Mouse (Mus musculus): ENCODE measurements around the gene Trappc2l.
"Not testable (repeated sequence)": the region's sequence is repeated elsewhere in the genome, so short reads cannot be mapped to it uniquely, and the experiment has no call there.

Gene Trappc2l

DNA sequence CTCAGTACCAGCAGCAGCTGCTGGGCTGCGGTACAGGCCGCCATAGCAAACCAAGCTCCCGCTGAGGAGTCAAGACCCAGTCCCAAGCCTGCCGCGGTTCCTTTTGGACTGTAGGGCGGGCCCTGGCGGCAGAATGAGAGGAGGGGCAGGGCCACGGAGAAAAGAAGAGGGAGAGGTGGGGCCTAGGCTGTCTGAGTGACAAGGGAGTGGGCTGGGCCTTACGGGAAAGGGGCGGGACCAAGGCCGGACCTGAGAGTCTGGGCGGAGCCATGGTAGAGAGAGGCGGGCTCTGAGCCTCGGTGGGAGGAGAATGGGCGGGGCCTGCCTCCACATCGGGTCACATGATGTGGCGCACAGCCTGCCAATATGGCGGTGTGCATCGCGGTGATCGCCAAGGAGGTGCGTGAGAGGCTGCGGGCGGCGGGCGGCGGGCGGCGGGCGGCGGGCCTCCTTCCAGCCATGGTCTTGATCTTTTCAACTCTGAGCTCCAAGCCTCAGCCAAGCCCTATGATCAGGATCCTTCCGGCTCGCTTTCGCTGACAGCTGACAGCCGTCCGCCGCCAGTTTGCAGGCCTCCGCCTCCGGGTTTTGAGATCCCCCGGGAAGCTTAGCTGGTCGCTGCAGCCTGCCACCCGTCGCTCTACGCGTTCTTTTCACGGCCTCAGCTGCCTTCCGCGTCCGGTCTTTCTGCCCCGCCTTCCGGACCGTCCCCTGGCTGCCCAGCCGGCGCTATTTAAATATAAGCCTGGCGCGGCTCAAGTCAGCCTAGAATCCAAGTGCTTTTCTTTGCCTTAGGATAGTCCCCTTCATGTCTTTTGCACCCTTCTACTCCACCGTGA lies at the start of gene Trappc2l, which contains the start of gene Galns:
Gene Trappc2l, plus strand, starts transcription at position 346 of the 839 bp plus-strand sequence.
Gene Galns, minus strand, starts transcription at position 169 of the 839 bp plus-strand sequence.
- DNase-seq (ENCODE audit: low read depth): peak; percentile 99

DNA sequence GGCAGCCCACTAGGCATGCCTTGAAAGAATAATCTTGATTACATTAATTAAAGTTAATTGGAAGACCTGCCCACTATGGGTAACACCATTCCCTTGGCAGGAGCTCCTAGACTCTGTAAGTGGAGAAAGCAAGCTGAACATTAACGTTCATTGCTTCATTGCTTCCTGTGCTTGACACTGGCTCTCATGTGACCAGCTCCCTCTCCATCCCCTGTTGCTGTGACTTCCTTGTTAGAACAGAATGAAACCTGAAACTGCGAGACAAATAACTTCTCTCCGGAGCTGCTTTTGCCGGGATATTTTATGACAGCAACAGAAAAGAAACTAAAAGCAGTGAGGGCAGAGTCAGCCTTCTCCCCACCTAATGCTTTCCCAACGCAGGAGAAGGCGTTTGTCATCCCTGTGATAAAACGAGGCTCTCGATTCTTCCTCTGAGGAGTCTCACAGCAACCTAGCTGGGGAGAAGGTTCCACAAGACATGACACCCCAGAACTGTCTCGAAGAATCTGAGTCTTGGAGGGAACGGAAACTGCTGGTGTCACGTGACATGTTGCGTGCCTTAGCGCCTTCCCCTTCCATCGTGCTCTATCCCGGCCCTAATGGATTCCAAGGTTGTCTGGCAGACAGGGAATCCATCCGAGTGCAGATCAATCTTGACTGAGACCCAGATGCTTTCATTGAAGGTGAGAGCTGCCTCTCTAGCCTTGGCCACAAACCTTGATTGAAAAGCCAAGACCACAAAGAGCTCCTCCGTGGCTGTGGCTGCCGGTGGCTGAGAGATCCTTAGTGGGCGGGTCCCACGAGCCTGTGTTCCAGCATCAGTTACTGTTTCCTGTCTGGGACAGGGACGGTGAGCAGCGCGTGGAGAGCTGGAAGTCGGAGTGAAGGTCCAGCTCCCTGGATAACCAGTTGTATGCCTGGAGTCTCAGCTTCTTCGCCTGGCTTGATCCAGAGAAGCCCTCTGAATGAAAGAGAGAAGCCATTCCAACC lies 46.8 kb upstream of the Trappc2l start:
- no peak for DNase-seq (ENCODE audit: low read depth)

DNA sequence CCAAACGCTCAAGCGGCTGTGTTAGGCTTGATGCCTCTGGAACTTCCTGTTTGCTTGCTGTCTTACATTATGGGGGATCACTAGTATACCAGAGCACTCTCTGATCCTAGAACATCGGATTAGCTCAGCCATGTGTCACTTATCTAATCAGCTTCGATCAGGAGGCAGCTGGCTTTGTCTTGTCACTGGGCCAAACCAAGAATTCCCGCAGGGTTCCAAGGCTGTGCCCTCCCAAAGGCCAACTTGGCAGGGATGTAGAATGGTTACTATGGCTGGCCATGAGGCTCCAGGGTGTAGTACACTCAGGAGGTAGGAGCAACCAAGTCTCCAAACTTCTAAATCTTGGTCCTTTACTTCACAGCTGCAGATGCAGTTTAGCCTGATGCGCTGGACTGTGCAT lies 44.7 kb upstream of the Trappc2l start:
- peak; percentile 77 for DNase-seq (ENCODE audit: low read depth)

DNA sequence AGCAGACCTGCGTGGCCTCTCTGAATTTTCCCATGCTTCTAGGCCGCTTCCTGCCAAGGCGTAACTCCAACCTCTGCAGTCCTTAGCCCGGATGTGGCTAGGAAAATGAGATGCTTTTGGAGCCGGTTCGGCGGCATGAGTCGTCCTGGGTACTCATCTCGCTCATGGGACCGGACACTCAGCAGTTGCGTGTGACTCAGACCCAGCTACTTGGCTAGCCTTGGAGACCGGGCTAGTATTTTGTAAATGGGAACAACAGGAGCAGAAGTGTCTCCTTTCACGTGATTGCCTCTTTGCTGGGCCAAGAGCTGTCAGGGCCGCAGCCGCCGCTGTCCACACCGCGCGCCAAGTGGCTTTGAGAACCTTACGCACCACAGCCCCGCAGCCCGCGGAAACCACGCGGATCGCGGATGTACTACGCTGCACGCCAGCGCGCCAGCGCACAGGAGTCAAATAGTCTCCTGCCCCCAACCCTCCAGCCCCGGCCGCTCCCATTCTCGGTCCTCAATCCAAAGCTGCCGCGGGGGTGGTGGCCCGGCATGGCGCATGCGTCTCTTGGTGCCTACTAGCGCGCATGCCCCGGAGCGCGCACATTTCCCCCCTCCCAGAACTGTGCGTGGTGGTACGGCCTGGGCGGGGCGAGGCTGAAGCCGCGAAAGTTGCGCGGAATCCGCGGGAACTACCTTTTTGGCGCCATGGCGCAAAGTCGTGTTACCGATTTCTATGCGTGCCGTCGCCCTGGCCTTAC lies 43.9 kb upstream of the Trappc2l start, which contains the start of gene Cdt1:
Gene Cdt1, plus strand, starts transcription at position 655 of the 748 bp plus-strand sequence.
- DNase-seq (ENCODE audit: low read depth): peak; percentile 98

DNA sequence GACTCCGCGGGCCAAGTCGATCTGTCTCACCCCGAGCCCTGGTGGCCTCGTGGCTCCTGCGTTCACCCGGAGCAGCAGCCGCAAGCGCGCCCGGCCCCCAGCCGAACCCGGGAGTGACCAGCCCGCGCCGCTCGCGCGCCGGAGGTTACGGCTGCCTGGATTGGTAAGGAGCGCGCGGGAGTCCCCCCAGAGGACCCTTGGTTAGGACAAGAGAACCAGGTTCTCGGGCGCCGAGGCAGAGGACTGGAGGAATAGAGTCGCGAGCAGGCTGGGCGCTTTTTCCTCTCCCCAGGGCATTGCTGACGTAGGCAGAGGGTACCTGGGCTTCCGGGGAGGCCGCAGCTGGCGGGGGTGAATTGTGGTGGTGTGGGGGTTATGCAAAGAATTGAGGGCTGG lies 43.3 kb upstream of the Trappc2l start:
- no peak for DNase-seq (ENCODE audit: low read depth)

DNA sequence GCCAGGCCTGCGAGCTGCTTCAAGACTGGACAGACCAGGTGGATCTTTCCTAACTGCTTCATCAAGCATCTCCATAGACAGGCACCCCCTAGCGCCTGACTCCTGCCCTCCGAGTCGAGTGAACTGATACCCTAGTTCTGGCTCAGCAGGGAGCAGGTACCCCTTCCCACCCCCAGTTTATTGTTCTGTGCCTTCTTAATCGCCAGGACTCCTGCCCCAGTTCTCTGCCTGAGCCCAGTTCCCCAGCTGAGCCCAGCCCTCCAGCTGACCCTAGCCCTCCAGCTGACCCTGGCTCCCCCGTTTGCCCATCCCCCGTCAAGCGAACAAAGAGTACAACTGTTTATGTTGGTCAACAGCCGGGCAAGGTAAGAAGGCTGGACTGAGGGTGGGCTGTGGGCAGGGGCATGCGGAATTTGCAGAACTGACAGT lies 42.5 kb upstream of the Trappc2l start:
- peak; percentile 63 for DNase-seq (ENCODE audit: low read depth)

DNA sequence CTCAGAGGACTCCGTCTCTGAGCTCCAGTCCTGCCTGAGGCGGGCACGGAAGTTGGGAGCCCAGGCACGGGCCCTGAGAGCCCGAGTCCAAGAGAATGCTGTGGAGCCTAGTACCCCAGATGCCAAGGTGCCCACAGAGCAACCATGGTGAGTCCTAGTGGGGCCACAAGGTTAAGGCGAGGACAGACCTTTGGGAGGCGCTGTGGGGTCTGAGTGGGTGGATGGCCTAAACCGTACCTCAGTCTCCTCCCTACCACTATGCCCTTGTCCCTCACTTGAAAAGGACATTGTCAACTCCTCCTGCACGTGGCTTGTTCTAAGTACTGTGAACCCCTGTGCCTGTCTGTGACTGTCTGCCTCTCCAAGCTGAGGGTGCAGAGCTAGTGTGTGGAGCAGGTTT lies 42.1 kb upstream of the Trappc2l start:
- peak; percentile 17 for DNase-seq (ENCODE audit: low read depth)

DNA sequence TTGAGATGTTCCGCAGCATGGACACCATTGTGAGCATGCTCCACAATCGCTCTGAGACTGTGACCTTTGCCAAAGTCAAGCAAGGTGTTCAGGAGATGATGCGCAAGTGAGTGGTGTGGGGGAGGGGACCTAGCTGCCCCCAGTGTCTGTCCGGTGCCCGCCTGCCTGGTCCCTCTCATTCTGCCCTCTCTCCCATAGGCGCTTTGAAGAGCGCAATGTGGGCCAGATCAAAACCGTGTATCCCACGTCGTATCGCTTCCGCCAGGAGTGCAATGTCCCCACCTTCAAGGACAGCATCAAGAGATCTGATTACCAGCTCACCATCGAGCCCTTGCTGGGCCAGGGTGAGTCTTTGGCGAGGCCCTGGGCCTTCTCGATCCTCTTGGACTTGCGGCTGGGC lies 41.4 kb upstream of the Trappc2l start:
- DNase-seq (ENCODE audit: low read depth): no peak

DNA sequence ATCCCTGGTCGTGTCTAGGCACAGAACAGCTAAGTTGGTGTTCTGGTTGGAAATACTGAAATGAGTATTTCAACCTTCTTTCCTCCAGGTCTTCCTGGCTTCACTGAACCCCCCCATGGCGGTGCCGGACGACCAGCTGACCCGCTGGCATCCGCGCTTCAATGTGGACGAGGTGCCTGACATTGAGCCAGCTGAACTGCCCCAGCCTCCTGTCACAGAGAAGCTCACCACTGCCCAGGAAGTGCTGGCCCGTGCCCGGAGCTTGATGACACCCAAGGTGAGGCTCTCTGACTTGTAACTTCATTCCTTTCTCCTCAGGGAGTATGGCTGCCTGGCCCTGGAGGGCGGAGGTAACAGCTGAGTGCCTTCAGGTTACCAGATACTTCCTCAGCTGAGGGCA lies 40.3 kb upstream of the Trappc2l start:
- no peak for DNase-seq (ENCODE audit: low read depth)

DNA sequence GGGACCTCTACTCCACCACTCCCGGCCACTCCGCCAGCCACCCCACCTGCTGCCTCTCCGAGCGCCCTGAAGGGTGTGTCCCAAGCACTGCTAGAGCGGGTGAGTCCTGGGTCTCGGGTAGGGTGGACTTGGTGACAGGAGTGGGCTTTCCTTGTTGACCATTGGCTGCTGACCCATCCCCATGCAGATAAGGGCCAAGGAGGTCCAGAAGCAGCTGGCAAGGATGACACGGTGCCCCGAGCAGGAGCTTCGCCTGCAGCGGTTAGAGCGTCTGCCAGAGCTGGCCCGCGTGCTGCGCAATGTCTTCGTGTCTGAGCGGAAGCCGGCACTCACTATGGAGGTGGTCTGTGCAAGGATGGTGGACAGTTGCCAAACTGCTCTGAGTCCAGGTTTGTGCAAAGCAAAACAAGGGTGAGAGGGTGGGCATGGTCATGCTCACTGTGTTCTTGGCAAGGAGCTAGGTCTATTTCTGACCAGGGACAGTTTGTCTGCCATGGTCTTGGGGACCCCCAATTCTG lies 39.6 kb upstream of the Trappc2l start:
- no peak for DNase-seq (ENCODE audit: low read depth)

DNA sequence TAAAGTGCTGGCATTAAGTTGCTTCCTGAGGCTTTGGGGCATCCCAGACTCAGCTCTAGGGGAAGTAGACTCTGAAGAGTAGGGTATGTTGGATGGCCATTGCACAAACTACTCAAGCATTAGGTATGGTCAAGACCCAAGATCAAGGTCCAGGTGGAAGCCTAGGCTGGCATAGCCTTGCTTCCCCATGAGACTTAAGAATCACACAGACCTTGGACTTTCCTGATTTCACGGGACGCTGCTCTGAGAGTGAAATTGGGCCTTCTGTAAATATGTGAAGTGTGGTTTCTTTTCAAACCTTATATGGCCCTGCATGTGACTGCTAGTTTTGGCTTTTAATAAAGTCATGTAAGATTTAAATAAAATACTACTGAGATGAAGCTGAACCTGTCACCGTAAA lies 38.7 kb upstream of the Trappc2l start:
- DNase-seq (ENCODE audit: low read depth): no peak

DNA sequence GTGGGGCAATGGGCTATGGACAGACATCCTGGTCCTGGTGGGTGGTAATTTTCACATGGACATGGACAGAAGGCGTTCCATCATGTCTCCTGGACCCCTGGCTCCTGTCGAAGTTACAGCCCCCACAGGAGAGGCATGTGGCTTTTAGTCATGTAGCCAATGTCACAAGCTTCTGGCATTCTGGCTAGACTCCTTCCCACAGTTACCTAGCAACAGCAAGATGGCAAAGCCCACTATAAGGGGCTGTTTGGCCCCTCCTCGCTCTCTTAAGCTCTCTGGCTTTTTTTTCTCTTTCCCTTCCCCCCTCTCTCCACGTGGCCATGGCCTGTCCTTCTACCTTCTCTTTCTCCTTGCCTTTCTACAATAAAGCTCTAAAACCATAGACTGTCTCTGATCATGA lies 38.3 kb upstream of the Trappc2l start:
- not testable (repeated sequence) for DNase-seq (ENCODE audit: low read depth)

DNA sequence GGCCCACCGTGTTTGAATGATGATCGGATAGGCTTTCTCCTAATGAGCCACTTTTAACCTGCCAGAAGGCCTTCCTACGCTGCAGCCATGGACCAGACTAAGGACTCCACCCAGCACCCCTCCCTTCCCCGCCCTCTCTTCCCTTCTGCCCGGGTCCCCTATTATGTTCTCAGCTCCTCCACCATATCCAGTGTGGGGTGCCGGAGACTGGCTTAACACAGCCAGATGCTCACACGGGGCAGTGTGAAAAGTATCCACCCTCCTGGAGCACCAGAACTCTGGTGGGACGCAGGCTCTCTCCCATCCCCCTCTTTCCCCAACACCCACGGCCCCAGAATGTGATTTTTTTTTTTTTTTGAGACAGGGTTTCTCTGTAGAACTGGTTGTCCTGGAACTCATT lies 37.9 kb upstream of the Trappc2l start:
- DNase-seq (ENCODE audit: low read depth): no peak

DNA sequence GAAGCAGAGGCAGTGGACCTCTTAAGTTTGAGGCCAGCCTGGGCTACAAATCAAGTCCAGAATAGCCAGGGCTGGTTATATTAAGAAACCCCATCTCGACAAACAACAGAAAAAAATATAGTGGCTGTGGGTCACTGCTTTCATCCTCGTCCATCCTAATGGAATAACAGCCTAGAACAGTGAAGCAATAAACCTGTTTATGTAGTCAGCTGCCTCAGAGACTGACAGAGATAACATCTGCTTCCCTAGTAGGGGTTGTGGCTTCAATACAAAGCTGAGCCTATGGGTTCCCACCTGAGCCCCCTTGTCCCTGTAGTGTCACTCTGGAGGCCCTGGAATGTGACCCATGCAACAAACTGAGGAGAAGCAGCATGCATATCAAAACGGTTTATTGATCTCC lies 37.2 kb upstream of the Trappc2l start:
- no peak for DNase-seq (ENCODE audit: low read depth)

DNA sequence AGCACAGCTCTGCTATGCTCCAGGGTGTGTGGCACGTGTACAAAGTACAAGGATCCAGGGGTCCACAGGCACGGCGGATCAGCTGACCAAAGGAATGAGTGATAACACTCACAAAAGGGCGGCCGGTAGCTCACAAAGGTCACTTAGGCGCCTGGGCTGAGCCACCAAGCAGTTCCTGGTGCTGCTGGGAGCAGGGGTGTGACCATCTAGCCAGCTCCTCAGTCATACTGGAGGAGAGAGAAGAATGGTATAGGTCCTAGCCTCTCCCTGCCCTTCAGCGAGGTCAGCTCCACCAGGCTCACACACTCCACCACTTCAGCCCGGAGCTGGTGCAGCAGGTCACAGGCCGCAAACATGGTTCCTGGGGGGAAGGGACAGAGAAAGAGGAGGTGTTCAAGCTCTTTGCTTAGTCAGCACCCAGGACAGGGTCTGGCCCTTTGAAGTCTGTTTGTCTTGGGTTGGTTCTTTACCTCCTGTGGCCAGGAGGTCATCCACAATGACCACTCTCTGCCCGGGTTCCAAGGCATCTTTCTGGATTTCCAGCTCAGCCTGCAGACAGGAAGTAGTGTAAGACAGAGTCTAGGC lies 36.7 kb upstream of the Trappc2l start:
- no peak for DNase-seq (ENCODE audit: low read depth)

DNA sequence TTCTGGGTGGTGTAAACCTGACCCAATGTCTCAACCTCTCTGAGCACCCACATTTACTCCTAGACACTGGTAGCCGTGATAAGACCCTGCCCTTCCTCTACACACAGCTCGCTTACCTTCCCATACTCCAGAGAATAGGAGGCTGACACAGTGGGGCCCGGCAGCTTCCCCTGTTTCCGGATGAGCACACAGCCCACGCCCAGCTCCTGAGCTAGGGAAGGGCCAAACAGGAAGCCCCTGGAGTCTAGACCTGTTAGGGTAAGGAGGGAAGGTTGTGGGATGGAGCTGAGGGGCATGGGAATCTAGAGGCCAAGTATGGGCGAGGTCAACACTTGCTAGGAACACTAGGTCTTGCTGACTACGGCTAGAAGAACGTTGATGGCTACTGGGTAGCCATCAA lies 36.2 kb upstream of the Trappc2l start:
- no peak for DNase-seq (ENCODE audit: low read depth)

DNA sequence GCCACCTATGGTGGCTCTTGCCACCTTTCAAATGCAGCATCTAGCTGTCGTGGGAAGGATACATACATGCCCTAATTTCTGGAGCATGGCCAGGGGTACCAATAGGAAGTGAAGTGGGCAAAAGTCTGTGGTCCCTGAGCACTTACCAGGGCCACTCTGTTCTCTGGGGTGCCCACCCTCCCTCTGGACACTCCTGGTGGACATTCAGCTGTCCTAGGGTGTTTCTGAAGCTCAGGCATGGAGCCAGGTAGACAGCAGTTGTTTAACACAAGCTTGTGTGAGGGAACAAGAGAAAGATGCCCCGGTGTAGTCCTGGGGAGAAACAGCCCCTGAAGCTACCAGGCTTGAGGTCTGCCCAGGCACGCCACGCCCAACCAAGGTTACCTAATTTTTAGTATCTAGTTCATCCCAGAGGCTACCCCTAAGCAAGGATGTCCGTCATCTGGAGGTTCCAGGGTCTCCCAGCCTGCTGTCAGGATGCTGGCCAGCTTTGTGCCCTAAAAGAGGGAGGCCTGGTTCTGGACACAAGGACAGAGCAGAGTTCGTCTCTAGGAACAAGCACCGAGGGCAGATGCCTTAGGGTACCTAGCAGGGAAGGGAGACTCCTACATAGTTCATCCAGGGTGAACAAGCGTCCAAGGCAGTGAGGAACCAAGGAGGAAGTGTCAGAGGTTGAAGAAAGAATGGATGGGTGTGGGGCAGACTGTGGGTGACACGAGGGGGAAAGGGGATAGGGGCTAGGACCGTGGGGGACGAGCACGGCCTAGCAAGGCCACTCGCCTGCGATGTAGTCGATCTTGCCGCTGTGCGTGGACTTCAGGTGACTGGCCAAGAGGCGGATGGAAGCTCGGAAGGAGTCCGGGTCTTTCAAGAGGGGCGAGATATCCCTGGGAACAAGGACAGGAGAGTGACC lies 35.4 kb upstream of the Trappc2l start:
- peak; percentile 33 for DNase-seq (ENCODE audit: low read depth)

DNA sequence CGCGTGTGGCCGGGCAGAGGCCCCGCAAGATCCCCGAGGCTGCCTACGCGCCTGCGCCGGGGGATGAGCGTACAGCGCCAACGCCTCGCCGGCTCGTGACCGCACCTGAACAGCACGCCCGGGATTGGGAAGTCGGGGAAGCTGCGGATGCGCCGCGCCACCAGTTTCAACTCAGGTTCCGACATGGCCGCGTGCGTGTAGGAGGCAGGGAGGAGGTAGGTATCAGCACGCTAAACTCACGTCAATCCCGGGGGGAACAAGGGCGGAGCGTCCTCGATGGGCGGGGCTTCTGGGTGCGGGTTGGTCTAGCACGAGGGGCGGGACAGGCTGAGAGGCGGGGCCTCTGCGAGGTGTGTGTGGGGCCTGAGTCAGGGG lies 34.8 kb upstream of the Trappc2l start, which contains the start of gene Aprt:
Gene Aprt, minus strand, starts transcription at position 262 of the 375 bp plus-strand sequence.
- DNase-seq (ENCODE audit: low read depth): peak; percentile 99

DNA sequence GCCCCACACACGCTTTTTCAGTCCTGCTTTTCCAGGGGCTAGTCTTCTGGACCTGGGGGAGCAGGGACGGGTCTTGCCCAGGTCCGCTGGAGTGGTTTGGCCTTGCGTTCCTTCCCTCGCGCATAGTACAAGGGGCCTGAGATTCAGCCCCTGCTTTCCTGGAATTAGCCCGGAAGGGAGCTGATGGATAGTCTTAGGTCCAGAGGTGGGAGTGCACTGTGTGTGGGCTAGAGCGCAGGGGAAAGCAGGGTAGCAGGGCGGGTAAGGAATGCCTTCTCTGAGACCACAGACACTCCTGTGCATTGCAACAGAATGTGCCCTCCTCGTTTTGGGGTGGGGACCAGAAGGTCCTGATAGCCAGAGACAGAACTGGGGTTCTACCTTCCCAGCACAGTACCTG lies 34.3 kb upstream of the Trappc2l start:
- no peak for DNase-seq (ENCODE audit: low read depth)

DNA sequence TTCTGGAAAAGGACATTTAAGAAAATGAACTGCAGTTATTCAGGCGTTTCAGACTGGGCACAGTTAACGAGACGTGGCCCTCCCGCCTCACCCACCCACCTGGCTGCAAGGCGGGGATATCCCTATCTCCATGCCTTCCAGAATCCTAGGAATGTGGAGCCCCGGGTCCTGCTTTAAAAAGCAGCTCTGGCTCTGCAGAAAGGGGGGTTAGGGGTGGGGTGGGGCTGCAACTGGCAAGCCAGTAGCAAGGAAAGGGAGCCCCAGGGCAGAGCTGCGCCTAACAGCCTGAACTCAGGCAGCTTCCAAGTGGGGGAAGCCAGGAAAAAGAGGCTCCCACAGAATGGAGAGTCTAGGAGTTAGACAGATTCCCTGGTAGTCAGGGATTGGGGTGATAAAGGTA lies 32.2 kb upstream of the Trappc2l start:
- no peak for DNase-seq (ENCODE audit: low read depth)
